Mouse (Mus musculus): ENCODE data around the gene Lactb.

- peak; percentile 97 for TF ChIP-seq CTCF (conservative IDR thresholded peaks at IDR 0.05; ENCODE audit: low read length)
- TF ChIP-seq POU5F1 (IDR thresholded peaks at IDR 0.05; ENCODE audit: borderline replicate concordance, low read length), result no peak
Measured at GRCm38 (mm10) chr9:66980458-66980857, 5.2 kb upstream of the Lactb start.

Data from E14TG2a.4 (cell line).